Mouse (Mus musculus): ENCODE results near the gene Armc2. TPM values are rescaled to one million over a fixed set of nuclear protein-coding genes. Genes with fewer than 3 reads are reported as not detected.

The Armc2 gene
- total and polyA plus RNA-seq, 3 experiments = 0.34 to 0.99 (median 0.90) TPM

DNA sequence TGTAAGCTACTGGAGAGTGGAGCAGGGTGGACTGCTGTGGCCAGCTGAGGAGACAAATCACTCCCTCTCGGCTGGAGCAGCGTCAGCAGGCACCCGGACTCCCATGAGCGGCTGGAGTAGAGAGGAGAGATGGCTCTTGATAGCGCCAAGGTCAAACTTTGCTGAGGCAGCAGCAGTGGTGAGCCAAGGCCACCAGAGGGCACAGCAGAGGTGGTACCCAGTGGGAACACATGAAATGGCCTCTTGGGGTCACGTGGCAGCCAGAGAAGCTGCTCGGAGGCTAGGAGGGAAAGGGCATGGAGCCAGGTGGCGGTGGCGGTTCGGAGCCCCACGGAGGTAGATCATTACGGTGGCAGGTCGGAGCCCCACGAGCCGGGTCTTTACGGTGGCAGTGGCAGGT lies 12.8 kb upstream of the Armc2 start:
- dilution Hi-C loops (cut with MboI; ENCODE audit: extremely low pct_ligation_motif_present, extremely low pct_unique_long_range_greater_than_20kb, low sequenced_read_pairs) = no loop called here
- no peak overlapping the region for H3K27ac ChIP-seq (ENCODE audit: insufficient read depth, low read depth)
- H3K4me2 ChIP-seq (ENCODE audit: insufficient read depth, low read depth, poor library complexity, severe bottlenecking) = peak overlapping the region; percentile 26; the same call in 1 of the 2 replicates
- in situ Hi-C loops (cut with MboI; ENCODE audit: low pct_ligation_motif_present, low pct_unique_long_range_greater_than_20kb, low sequenced_read_pairs) = no loop called here
- H3K9me3 ChIP-seq (replicated peaks; ENCODE audit: low read length) = no peaks in the 10 kb centered on the region
- no peaks in the 10 kb centered on the region for H3K27me3 ChIP-seq (replicated peaks)
- TF ChIP-seq E2F4 (IDR thresholded peaks at IDR 0.05; ENCODE audit: insufficient replicate concordance, low read depth, low read length) (no peak), TCF12 (IDR thresholded peaks at IDR 0.05; ENCODE audit: low read depth, low read length) (0 out of 2 replicates have a peak, but pooled peaks have one; percentile 18), MXI1 (IDR thresholded peaks at IDR 0.05; ENCODE audit: low read depth, low read length) (peak; percentile 26; the same call in 1 of the 2 replicates), ZC3H11A (IDR thresholded peaks at IDR 0.05; ENCODE audit: low read depth, low read length) (peak; percentile 24), MAFK (IDR thresholded peaks at IDR 0.05; ENCODE audit: insufficient replicate concordance, low read length) (peak; percentile 97), USF1 (IDR thresholded peaks at IDR 0.05; ENCODE audit: low read depth, low read length) (peak; percentile 85), SMC3 (IDR thresholded peaks at IDR 0.05; ENCODE audit: low read depth, low read length) (peak; percentile 90), CTCF (conservative IDR thresholded peaks at IDR 0.05 in 1 of 2, IDR thresholded peaks at IDR 0.05 in 1 of 2; ENCODE audit: low read depth in 2 of 2, low read length in 2 of 2) (peak; percentile 16 to 81; a peak in 2 of 4 replicates), NRF1 (IDR thresholded peaks at IDR 0.05; ENCODE audit: low read depth, low read length) (no peak), MAX (IDR thresholded peaks at IDR 0.05; ENCODE audit: low read length) (peak; percentile 84), KAT2A (IDR thresholded peaks at IDR 0.05; ENCODE audit: insufficient replicate concordance, low read length) (no peak), USF2 (conservative IDR thresholded peaks at IDR 0.05; ENCODE audit: low read depth, low read length) (peak; percentile 79), RAD21 (IDR thresholded peaks at IDR 0.05; ENCODE audit: low read depth, low read length) (peak; percentile 65), BHLHE40 (IDR thresholded peaks at IDR 0.05; ENCODE audit: low read depth, low read length) (peak; percentile 75)
- no peak overlapping the region for H3K9ac ChIP-seq (ENCODE audit: insufficient read depth, low read depth)
- H3K4me1 ChIP-seq (ENCODE audit: control insufficient read depth in 1 of 2, insufficient read depth in 2 of 2) = peaks cover 6 to 9% of the 10 kb centered on the region in 2 experiments; a peak in 2 of 4 replicates
- peak; percentile 54 for DNase-seq (ENCODE audit: extremely low read depth)
- H3K4me3 ChIP-seq (replicated peaks in 1 of 3; ENCODE audit: low read depth in 2 of 3, low read length in 2 of 3, poor library complexity in 1 of 3) = no peak overlapping the region
- no peaks in the 10 kb centered on the region for H3K36me3 ChIP-seq (replicated peaks in 1 of 2; ENCODE audit: control insufficient read depth in 1 of 2, insufficient read depth in 1 of 2, low read length in 1 of 2)
- H3K79me2 ChIP-seq (replicated peaks; ENCODE audit: control insufficient read depth, extremely low read depth, insufficient read depth, poor library complexity, severe bottlenecking) = no peaks in the 10 kb centered on the region

DNA sequence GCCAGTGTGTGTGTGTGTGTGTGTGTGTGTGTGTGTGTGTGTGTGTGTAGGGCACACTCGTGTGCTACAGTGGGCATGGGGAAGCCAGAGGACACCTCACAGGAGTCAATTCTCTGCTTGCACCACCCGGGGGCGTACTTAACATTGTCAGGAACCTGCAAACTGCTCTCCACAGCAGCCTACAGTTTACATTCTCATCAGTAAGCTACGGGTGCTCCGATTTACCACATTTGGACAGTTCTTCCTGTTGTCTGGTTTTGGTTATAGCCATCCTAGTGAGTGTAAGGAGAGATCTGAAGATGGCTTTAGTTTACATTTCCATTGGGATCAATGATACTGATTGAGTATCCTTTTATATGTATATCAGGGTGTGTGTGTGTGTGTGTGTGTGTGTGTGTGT lies 11.3 kb upstream of the Armc2 start:
- H3K4me1 ChIP-seq (ENCODE audit: control insufficient read depth in 1 of 2, insufficient read depth in 2 of 2) = peaks cover 6 to 9% of the 10 kb centered on the region in 2 experiments; a peak in 2 of 4 replicates
- no peaks in the 10 kb centered on the region for H3K9me3 ChIP-seq (replicated peaks; ENCODE audit: low read length)
- no peaks in the 10 kb centered on the region for H3K27me3 ChIP-seq (replicated peaks)
- in situ Hi-C loops (cut with MboI; ENCODE audit: low pct_ligation_motif_present, low pct_unique_long_range_greater_than_20kb, low sequenced_read_pairs) (loop anchor here (5.0 to 10.0 kb wide), 2 partner anchors 197 to 265 kb away; no protein-coding TSS in a partner anchor), dilution Hi-C loops (cut with MboI; ENCODE audit: extremely low pct_ligation_motif_present, extremely low pct_unique_long_range_greater_than_20kb, low sequenced_read_pairs) (no loop called here)
- H3K79me2 ChIP-seq (replicated peaks; ENCODE audit: control insufficient read depth, extremely low read depth, insufficient read depth, poor library complexity, severe bottlenecking) = no peaks in the 10 kb centered on the region
- no peaks in the 10 kb centered on the region for H3K36me3 ChIP-seq (replicated peaks in 1 of 2; ENCODE audit: control insufficient read depth in 1 of 2, insufficient read depth in 1 of 2, low read length in 1 of 2)
- DNase-seq (ENCODE audit: extremely low read depth) = no peak
- H3K9ac ChIP-seq (ENCODE audit: insufficient read depth, low read depth) = no peak overlapping the region
- no peak overlapping the region for H3K4me2 ChIP-seq (ENCODE audit: insufficient read depth, low read depth, poor library complexity, severe bottlenecking)
- peak; percentile 20 for TF ChIP-seq RAD21 (IDR thresholded peaks at IDR 0.05; ENCODE audit: low read depth, low read length)
- TF ChIP-seq SMC3 (IDR thresholded peaks at IDR 0.05; ENCODE audit: low read depth, low read length) = peak; percentile 32; the same call in 1 of the 2 replicates
- TF ChIP-seq CHD1 (IDR thresholded peaks at IDR 0.05; ENCODE audit: low read depth, low read length) = no peak
- no peak for TF ChIP-seq MEF2A (IDR thresholded peaks at IDR 0.05; ENCODE audit: borderline replicate concordance, low read depth, low read length)
- no peak for TF ChIP-seq KAT2A (IDR thresholded peaks at IDR 0.05; ENCODE audit: insufficient replicate concordance, low read length)
- TF ChIP-seq CTCF (conservative IDR thresholded peaks at IDR 0.05 in 1 of 2, IDR thresholded peaks at IDR 0.05 in 1 of 2; ENCODE audit: low read depth in 2 of 2, low read length in 2 of 2) = peak in 1 of 2 experiments; percentile 36; a peak in 2 of 4 replicates
- no peak overlapping the region for H3K4me3 ChIP-seq (replicated peaks in 1 of 3; ENCODE audit: low read depth in 2 of 3, low read length in 2 of 3, poor library complexity in 1 of 3)
- no peak overlapping the region for H3K27ac ChIP-seq (ENCODE audit: insufficient read depth, low read depth)

All from CH12.LX (cell line).